Mouse (Mus musculus): ENCODE data around the gene Aarsd1.

- TF ChIP-seq CTCF (IDR thresholded peaks at IDR 0.05; ENCODE audit: extremely low read depth, insufficient read length, insufficient replicate concordance, low read depth, low read length) (no peak), POLR2A (IDR thresholded peaks at IDR 0.05; ENCODE audit: low read depth, low read length) (no peak)
Measured at GRCm38 (mm10) chr11:101378926-101379325, 38.5 kb downstream of the Aarsd1 start.
